Mouse (Mus musculus) heart, embryonic 15.5 days (tissue): ENCODE data around the gene Gast. TPM values are rescaled to one million over a fixed set of nuclear protein-coding genes. Genes with fewer than 3 reads are reported as not detected.

ENCODE experiments used
- ATAC-seq: fragments of 200-750 bp; cut with Nextera tagmentation; replicated peaks from 2 replicates; pipeline ENCODE4 v1.8.0; 2017; ENCODE audit warnings: low read depth, moderate TSS enrichment; ENCODE audit not compliant: insufficient number of reproducible peaks, insufficient read depth, low FRiP score
- H3K27ac ChIP-seq: fragments of 300-500 bp; sonication (generic); 2 replicates; pipeline ENCODE4 v1.5.1; 2015; ENCODE audit warnings: mild to moderate bottlenecking, inconsistent platforms
- H3K27me3 ChIP-seq: fragments of 300-500 bp; sonication (generic); 2 replicates; pipeline ENCODE4 v1.6.1; 2015; ENCODE audit warnings: inconsistent platforms
- H3K36me3 ChIP-seq: fragments of 300-500 bp; sonication (generic); 2 replicates; pipeline ENCODE4 v1.6.1; 2015; ENCODE audit warnings: mild to moderate bottlenecking, inconsistent platforms
- H3K4me1 ChIP-seq: fragments of 300-500 bp; sonication (generic); replicated peaks from 2 replicates; pipeline ENCODE4 v1.6.1; 2015; ENCODE audit warnings: inconsistent platforms
- H3K4me2 ChIP-seq: fragments of 300-500 bp; sonication (generic); 2 replicates; pipeline ENCODE4 v1.6.1; 2015; ENCODE audit warnings: inconsistent platforms, mild to moderate bottlenecking, moderate library complexity
- H3K4me3 ChIP-seq: fragments of 300-500 bp; sonication (generic); 2 replicates; pipeline ENCODE4 v1.5.1; 2015; ENCODE audit warnings: mild to moderate bottlenecking, inconsistent platforms
- H3K9ac ChIP-seq: fragments of 300-500 bp; sonication (generic); 2 replicates; pipeline ENCODE4 v1.6.1; 2015; ENCODE audit warnings: mild to moderate bottlenecking, inconsistent platforms
- H3K9me3 ChIP-seq: fragments of 300-500 bp; sonication (generic); replicated peaks from 2 replicates; pipeline ENCODE4 v1.6.1; 2016; ENCODE audit warnings: inconsistent platforms
- WGBS: fragments of 180-500 bp; shearing (Covaris S2); methylation state at CpG from one replicate; pipeline ENCODE4 v1.1.7; 2015; ENCODE audit warnings: mixed read lengths; 5-methylcytosine and 5-hydroxymethylcytosine counted together
- polyA plus RNA-seq: library from polyadenylated mRNA; unstranded; fragments of >200 nt; fragmentation: Nextera tagmentation; extraction: Ambion mirVana; gene quantifications from 2 replicates; pipeline ENCODE4 v1.2.1, GENCODE M21; 2015

Gast gene
- polyA plus RNA-seq, 1 experiment from 2014 or later = not detected

- H3K9me3 ChIP-seq = no peaks in the 10 kb centered on the region
- WGBS = 85% methylated on average over 3 of the region's 3 CpGs
- H3K36me3 ChIP-seq = peaks cover 61% of the 10 kb centered on the region
Observed at GRCm38 (mm10) chr11:100385016-100385415, 50.8 kb downstream of the Gast start.

GRCm38 (mm10) chr11:100386586-100386985 lies 52.4 kb downstream of the Gast start:
- no peak overlapping the region for H3K4me2 ChIP-seq
- no peak for ATAC-seq
- peaks cover 45% of the 10 kb centered on the region for H3K36me3 ChIP-seq
- H3K27me3 ChIP-seq = no peaks in the 10 kb centered on the region
- no peak overlapping the region for H3K4me3 ChIP-seq
- no peak overlapping the region for H3K9ac ChIP-seq
- H3K4me1 ChIP-seq = peaks cover 56% of the 10 kb centered on the region
- H3K27ac ChIP-seq = peak overlapping the region; percentile 88
- H3K9me3 ChIP-seq = no peaks in the 10 kb centered on the region
- WGBS = 53% methylated on average over 5 of the region's 5 CpGs

More at GRCm38 (mm10) chr11:100385016-100385415, 50.8 kb downstream of the Gast start:
- Histone ChIP-seq H3K27ac (no peak overlapping the region), H3K4me2 (no peak overlapping the region), H3K4me3 (no peak overlapping the region), H3K9ac (no peak overlapping the region), H3K27me3 (no peaks in the 10 kb centered on the region), H3K4me1 (peaks cover 41% of the 10 kb centered on the region)
- ATAC-seq = no peak

Other genes with a start within 250 kb of the Gast start
- not detected in 2 replicates for gene Krt32, start 246.2 kb upstream of the Gast start, polyA plus RNA-seq
- not detected in 2 replicates for gene Krt35, start 238.2 kb upstream of the Gast start, polyA plus RNA-seq
- 0.10 TPM in 1 of 2 replicates, not detected in the other for gene Krt36, start 228.8 kb upstream of the Gast start, polyA plus RNA-seq
- 0.45 and 0.62 TPM in 2 replicates for gene Krt13, start 212.8 kb upstream of the Gast start, polyA plus RNA-seq
- 4.2 and 20.2 TPM in 2 replicates for gene Krt15, start 198.5 kb upstream of the Gast start, polyA plus RNA-seq
- gene Krt19, start 185.7 kb upstream of the Gast start, polyA plus RNA-seq = 42.6 and 82.2 TPM in 2 replicates
- gene Krt9, start 141.2 kb upstream of the Gast start, polyA plus RNA-seq = not detected in 2 replicates
- 3.0 and 4.8 TPM in 2 replicates for gene Krt14, start 126.9 kb upstream of the Gast start, polyA plus RNA-seq
- 0.27 TPM in 1 of 2 replicates, not detected in the other for gene Krt16, start 85.5 kb upstream of the Gast start, polyA plus RNA-seq
- gene Krt17, start 73.4 kb upstream of the Gast start, polyA plus RNA-seq = 5.2 and 42.7 TPM in 2 replicates
- gene Krt42, start 64.5 kb upstream of the Gast start, polyA plus RNA-seq = not detected in 2 replicates
- 1,413 and 1,738 TPM in 2 replicates for gene Eif1, start 14.5 kb upstream of the Gast start, polyA plus RNA-seq
- 5.3 and 7.7 TPM in 2 replicates for gene Hap1, start 21.7 kb downstream of the Gast start, polyA plus RNA-seq
- gene Jup, start 63.4 kb downstream of the Gast start, polyA plus RNA-seq = 117 and 140 TPM in 2 replicates
- 48.3 and 63.1 TPM in 2 replicates for gene P3h4, start 80.4 kb downstream of the Gast start, polyA plus RNA-seq
- 86.3 and 119 TPM in 2 replicates for gene Fkbp10, start 81.3 kb downstream of the Gast start, polyA plus RNA-seq
- 90.2 and 104 TPM in 2 replicates for gene Nt5c3b, start 107.4 kb downstream of the Gast start, polyA plus RNA-seq
- 0.33 and 0.42 TPM in 2 replicates for gene Klhl10, start 107.5 kb downstream of the Gast start, polyA plus RNA-seq
- 6.9 and 8.7 TPM in 2 replicates for gene Klhl11, start 138.3 kb downstream of the Gast start, polyA plus RNA-seq
- 49.5 and 76.6 TPM in 2 replicates for gene Acly, start 193.6 kb downstream of the Gast start, polyA plus RNA-seq
- gene Ttc25, start 211.2 kb downstream of the Gast start, polyA plus RNA-seq = 0.66 TPM in 2 replicates
- gene Cnp, start 240.5 kb downstream of the Gast start, polyA plus RNA-seq = 17.4 and 27.6 TPM in 2 replicates